Mouse (Mus musculus) cortical plate, adult 2 months (tissue): Measurements from ENCODE around the gene Phf11a.
"Not testable (repeated sequence)": the region's sequence is repeated elsewhere in the genome, so short reads cannot be mapped to it uniquely, and the experiment has no call there.

Experiments
- CTCF ChIP-seq: fragments of 200-500 bp; IDR thresholded peaks from 2 replicates; pipeline ENCODE4 v1.5.1; 2011; ENCODE audit warnings: mild to moderate bottlenecking, control low read depth, low read length; ENCODE audit not compliant: insufficient read depth; ENCODE audit errors: extremely low read depth
- POLR2A ChIP-seq: fragments of 200-500 bp; IDR thresholded peaks from 2 replicates; pipeline ENCODE4 v1.6.1; 2011; ENCODE audit warnings: mild to moderate bottlenecking, low read length, control low read depth; ENCODE audit not compliant: insufficient read depth; ENCODE audit errors: extremely low read depth

DNA sequence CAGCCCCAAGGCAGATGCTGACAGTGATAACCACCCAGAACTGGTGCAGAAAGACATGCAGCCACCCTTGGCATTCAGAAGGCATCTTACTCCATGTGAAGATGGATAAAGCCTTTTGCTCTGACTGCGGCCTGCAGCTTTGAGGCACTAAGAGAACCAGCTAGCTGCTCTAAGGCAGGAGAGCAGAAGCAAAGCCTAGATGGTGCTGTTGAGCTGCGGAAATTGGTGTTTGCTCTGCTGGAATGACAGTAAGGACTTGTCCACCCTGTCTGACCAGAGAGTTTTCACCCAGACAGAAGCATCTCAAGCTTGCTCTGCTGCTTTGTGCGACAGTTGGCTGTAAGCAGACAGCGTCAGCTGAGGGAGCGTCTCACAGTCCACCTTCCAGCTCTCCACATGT is 47.0 kb downstream of the Phf11a start:
- TF ChIP-seq CTCF, result peak; percentile 58
- TF ChIP-seq POLR2A, result not testable (repeated sequence)
